Mouse (Mus musculus) embryo, embryonic 10.5 days (tissue): ENCODE measurements around the gene Plod2.
A peak's percentile ranks its signal among the peaks of the same experiment; 100 is the strongest.

Experiments used
- DNase-seq: peaks from one replicate; pipeline ENCODE4 v3.0.0-alpha.2; 2015; ENCODE audit warnings: low spot score

Plod2 gene

DNA sequence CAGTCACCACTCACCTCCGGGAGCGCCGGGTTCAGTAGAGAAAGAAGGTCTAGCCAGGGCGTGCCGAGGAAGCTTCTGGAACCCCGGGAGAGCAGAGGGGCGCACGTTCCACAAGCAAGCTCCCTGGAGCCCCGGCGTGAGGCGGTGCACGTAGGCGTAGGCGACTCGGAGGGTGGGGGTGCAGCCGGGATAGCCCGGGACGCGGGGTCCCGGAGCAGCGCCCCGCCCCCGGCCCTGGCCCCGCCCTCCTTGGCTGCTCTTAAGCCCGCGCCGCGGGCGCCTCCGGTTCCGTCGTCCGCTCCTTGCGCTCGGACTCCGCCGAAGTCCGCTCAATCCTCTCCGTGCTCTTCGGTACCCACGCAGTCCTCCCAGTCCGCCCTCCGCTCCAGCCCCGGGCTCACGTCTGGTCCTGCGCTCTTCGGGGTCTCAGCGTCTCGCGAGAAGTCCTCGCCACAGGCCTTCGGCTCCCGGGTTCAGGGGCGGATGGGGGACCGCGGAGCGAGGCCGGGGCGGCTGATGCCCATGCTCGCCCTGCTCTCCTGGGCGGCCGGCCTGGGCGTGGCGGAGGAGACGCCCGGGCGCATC lies at the start of gene Plod2:
Gene Plod2 (plus strand): TSS at position 247 of the 585 bp plus-strand sequence.
- DNase-seq = peak; percentile 86

DNA sequence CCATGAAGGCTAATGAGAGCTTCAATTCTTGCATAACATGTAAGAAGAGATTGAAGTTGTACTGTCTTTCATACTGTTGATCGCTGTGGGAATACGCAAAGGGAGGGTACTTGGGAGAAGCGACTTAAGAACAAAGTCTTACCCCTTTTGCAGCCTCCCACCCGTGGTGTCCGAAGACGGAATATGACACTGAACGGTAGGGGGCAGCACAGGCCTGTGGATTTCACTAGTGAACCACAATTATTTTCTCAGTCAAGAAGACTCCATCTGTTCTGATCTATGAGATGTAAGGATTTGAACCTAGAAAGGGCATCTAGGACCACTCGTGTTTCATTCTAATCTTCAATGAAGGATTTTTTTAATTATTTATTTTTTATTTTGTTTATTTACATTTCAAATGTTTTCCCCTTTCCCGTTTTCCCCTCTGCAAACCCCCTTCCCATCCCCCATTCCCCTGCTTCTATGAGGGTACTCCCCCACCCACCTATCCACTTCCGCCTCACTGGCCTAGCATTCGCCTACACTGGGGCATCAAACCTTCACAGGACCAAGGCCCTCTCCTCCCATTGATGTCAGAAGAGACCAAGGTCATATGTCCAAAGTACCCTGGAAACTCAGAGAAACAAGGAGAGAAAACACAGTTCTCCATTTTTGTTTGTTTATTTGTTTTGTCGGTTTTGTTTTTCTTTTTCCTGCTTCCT lies 42.2 kb upstream of the Plod2 start:
- DNase-seq = peak; percentile 91

DNA sequence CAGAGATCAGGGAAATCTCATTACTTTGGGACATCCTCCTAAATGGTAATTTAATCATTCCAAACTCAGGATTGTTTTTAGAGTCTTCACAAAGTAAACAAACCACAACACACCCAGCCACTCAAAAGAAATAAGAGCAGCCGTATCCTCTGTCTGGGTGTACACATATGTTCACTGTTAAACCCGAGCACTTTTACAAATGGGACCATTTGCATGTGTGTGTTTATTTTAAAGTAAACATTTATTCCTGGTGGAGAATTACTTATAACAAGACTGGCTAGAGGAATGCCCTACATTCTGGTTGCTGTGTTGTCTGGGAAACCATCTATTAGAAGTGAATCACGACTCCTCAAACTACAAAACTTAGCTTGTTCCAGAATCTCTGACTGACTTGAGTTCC lies 37.8 kb upstream of the Plod2 start:
- no peak for DNase-seq

DNA sequence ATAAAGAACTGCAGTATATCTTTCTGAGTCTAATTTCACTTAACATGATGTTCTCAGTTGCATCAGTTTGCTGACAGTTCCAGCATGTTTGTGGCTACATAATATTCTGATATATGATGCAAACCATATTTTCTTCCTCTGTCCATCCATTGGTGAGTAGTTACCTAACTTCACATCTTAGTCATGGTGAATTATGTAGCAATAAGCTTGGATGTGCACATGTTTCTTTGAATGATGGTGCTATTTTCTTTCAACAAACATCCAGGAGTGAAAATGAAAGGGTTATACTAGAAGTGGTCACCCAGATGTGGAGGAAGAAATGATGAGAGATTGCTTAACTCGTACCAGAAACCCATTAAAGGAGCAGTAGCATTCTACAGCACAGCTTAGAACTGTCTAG lies 37.1 kb upstream of the Plod2 start:
- no peak for DNase-seq

DNA sequence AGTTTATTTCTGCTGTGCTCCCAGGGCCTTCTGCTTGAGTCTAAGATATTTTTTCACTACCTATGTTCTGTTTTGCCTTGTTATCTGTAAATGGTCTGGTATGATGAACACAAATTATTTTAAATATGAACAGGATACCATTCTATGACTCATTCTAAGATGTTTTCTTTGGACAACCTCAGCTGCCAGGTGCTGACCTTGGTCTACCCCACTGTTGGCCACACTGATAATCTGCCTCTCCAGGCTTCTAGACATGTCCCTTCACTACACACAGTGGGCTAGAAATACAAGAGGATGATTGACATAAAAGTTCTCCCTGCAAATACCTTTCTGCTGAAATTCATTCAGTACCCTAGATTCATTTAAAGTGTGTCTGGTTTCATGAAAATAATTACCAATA lies 30.3 kb upstream of the Plod2 start:
- no peak for DNase-seq

DNA sequence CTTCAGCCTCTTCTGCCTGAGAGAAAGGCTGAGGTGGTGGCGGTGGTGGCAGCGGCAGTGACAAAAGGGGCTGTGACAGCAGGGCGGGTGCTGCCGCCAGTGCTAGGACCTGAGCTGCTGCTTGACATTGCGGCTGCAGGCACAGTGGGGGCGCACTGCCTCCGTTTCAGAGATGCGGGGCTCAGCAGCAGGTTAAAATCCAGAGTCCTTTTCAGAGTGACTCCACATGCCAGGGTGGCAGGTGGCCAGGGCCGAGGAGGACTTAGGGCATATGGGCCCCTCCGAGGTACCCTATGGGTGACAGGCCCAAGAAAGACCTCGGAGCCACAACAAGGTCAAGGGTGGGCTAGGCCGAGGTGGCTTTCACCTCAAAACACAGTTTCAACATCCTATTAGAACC lies 25.0 kb upstream of the Plod2 start:
- no peak for DNase-seq

DNA sequence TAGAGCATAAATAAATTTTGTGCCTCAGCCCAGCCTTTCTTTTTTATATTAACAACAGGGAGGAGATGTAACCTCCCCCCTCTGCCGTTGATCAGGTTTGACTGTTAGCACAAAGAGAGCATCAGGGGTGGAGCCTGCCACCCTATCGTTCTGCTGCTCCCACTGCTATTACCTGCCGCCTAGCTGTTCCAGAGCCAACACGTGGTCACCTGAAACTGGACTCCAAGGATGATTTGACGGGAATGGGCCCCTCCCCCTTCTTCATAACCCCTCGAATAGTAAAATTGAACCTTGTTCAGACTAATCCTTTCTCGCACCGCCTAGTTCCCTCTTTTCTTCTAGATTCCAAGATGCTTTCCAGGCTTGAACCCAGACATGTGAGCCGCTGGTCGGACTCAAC lies 21.3 kb upstream of the Plod2 start:
- no peak for DNase-seq

DNA sequence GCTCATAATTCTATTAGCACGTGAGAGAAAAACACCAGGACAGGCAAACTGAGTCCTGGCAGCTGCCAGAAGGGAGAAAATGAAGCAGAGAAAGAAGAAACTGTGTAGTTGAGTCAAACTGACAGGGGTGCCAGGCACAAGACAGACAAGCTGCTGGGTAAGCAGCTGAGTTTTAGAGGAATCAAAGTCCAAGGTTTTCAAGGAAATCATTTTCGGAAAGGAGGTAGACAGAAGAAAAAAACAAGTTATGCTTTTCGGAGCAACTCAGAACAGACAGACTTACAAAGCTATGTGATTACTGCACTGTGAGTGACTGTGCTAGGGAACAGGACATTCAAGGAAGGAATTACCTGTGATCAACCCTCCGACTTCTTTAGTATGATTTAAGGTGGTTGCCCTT lies 17.5 kb upstream of the Plod2 start:
- DNase-seq = no peak

DNA sequence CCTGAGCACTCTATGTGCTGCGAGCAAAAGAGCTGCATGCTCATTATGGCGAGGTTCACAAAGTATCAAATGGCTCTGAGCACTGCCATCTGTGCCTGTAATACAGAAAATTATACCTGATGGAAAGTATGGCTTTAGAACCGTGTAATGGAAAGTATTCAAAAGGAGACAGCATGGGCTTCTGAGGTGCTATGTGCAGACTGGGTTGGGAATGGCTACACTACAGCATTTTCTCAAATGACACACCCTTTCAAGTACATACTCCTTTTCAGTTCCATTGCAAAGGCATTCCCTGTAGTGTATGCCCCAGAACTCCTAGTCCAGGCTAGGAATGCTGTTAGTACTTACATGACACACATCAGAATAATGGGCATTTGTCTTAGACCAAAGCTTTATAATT lies 12.0 kb upstream of the Plod2 start:
- DNase-seq = no peak

DNA sequence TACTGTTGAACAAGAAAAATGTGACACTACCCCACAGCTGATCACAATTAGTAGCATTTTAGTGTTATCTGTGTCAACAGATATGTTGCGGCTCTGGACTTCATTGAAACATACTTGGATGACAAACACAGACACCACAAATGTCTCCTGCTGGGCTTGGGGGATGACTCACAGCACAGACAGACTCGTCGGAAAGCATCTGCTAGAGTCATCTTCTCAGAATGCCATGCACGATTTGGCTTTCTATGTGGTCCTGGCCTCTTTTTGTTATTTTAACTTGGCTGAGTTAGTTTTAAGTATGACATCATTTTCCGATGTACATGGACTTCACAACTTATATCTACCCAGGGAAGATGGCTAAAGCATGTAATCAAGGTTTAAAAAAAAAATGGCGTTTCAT lies 4.3 kb upstream of the Plod2 start:
- DNase-seq = no peak

DNA sequence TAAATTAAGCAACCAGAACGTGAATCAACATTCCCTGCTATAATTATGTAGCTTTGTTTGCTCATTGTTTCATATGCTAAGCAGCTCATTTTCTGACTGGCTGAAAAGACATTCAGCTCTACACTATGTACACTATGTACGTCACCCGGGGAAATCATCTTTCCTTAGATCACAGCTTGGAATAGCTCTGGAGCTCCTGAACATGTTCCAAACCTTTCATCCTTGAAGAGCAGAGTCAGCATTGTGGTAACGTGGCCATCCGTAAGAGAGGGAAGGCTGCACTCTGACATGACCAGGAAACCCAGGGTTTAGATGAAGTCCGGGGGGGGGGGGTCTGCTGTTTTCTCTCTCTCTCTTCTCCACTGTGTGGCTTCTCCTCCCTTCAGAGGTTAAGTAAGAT lies 3.8 kb upstream of the Plod2 start:
- no peak for DNase-seq

DNA sequence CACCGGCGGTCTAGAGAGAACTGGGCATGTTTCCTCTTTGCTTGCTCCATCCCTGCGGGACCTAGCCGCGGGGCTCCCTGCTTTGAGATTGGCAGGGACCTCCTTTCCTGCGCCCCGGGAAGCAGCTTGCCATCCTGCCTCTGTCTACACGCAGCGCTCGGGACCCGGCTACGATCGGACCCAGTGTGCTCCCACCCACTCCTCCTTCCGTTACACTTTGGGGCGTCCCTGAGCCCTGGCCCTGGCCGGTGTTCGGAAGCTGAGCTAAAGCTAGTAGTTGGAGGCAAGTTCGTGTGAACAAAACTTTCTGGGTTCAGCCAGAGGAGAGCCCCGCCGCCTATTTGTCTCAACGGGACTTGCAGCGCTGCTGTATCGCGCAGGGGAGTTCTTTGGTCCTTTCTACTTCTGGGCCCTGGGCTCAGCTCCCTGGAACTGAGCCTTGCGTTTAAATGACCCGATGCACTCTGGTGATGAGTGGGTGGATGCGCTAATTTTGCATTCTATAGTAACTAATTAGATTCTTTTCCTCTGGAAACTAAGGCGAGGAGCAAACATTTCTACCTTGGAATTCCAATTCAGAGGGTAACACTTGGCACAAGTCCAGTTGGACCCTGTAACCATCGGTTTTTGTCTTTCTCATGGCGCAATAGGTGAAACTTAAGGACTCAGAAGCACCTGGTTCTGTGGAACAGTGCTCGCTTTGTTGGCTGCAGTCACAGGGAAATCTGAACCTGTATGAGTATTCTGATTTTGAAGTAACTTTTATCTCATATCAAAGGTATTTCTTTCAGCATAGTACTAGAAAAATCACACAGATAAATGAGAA lies 781 bp downstream of the Plod2 start:
- peak; percentile 75 for DNase-seq

DNA sequence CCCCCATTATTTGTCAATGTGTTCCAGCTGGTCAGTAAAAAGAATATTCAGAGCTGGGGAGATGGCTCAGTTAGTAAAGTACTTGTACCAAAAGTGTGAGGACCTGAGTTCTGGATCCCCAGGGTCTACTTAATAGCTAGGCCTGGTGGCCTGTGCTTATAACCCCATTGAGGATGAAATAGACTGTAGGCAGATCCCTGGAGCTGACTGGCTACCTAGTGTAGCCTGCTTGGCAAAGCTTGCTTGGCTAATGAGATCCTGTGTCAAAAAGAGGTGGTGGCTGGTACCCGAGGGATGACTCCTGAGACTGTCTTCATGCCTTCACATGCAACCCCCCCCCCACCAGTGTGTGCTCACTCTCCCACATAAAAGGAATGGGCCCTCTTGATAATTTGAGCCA lies 2.1 kb downstream of the Plod2 start:
- no peak for DNase-seq

DNA sequence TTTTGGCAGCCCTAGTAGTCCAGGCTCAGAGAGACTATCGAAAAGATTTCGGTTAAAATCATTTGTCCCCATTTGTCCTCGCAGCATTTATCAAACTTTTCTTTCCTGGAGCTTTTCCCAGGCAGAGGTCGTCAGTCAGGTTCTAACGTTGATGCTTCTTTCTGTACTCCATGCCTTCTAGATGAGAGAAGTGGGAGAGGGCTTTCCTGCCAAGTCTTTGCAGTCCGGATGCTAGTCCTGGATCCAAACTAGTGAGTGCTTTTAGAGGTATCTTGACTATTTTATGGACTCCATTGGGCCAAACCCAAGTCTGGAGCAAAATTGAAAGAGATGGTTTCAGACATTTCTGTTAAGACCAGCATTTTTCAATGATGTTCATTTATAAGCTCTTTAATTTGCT lies 3.0 kb downstream of the Plod2 start:
- no peak for DNase-seq

DNA sequence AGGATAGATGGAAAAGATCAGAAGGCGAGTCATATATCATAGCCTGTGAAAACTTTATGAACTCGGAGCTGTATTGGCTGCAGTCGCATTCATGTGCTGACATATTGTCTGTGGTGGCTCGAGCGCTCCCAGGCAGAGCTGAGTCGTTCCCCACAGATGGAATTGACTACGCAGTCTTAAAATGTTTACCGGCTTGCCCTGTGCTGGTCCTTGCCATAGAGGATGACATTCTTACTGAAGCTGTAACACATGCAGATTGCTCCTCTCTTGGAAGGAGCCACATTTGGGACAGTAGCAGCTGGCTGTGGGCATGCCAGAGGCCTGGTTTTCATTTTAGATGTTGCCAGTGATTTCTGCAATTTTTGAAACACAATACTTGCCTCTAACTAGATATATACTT lies 4.4 kb downstream of the Plod2 start:
- DNase-seq = peak; percentile 12

DNA sequence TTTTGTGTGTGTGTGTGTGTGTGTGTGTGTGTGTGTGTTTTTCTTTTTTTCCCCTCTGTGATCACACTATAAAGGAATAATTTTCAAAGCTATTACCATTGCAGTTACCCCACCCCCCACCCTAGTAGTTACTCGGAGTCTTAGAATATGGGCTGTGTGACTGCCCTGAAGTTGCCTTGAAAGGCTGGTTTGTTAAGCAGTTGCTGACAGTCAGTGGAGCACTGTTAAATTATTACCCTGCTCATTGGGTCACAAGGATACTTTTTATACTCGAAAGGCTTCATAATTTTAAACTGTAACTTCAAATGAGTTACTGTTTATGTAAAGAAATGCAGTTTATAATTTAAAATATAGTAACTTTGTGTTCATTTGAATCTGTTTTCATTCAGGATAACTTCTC lies 5.1 kb downstream of the Plod2 start:
- DNase-seq = no peak

DNA sequence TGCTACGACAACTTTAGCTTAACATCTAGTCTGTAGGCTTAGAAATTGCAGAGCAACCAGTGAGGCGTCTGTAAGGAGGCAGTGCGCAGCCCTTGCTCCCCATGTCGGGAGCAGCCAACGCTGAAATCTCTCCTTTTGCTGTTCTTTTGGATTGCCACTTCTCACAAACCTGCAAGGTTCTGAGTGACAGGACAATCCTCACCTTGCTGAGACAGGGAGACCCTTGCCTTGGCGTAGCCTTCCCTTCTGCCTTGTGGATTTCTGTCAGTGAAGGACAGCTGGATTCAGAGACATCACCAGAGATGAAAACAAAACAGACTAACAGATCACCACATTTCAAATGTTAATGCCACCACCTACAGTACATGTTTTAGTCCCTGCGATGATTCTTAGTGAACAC lies 5.8 kb downstream of the Plod2 start:
- no peak for DNase-seq

DNA sequence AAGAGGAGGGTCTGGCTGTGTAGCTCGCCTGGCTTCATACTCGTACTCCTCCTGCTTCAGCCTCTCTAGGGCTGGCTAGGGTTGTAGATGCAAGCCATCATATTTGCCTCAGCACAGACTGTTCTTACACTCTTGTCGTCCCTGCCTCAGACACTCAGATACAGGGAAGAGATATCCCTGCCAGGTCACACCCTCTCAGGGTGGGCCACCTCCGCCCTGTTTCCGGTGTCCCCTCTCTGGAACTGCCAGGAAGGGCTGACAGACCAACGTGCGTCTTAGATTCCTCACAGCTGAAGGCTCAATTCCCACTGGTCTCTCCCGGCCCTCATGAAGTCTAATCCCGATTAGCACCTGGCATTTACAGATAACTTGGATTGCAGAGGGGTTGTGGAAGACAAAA lies 6.6 kb downstream of the Plod2 start:
- no peak for DNase-seq

DNA sequence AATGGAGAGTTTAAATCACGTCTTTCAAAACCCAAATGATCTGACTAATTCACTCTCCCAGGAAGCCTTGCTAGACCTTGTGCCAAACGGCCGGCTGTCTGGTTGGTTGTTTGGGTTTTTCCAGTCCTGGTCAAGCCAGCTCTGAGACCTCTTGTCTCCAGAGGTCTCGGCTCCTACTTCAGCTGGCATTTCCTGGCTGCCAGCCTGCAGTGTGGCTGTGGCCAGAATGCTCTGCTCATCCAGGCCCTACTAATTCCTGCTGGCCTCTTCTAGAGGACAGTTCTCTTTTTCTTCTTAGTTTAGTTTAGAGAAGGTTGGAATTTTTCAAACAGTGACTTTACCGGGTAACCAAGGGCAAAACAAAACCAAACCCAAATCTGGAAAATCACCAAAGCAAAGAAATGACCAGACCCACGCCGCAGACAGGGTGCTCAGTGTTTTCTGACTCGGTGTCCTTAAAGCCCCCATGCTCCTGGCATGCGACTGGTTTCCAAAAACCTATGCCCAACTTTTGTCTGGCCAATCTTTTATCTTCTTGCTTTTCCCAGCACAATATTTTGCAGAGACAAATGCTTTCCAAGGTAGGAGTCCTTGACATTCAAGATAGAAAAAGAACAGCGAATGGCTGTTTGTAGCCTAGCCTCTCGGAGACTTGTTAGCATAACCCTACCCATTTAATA lies 7.9 kb downstream of the Plod2 start:
- DNase-seq = no peak

DNA sequence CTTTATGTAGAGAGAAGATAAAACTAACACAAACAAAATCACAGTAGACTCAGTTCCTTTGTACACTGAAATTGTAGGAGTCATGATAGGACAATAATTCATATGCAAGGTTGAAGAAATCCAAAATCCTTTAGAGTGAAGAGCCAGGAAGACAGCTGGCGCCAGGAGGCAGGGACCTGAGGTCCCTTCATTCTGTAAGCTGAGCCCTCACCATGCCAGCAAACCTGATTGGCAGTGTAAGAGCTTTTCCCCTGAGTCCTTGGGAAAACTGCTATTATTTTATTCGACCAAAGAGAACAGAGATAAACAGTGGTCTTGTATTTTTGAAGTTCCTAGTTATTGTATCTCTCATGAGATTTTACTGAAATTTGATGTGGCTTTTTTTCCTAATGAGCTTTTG lies 9.0 kb downstream of the Plod2 start:
- DNase-seq = no peak

DNA sequence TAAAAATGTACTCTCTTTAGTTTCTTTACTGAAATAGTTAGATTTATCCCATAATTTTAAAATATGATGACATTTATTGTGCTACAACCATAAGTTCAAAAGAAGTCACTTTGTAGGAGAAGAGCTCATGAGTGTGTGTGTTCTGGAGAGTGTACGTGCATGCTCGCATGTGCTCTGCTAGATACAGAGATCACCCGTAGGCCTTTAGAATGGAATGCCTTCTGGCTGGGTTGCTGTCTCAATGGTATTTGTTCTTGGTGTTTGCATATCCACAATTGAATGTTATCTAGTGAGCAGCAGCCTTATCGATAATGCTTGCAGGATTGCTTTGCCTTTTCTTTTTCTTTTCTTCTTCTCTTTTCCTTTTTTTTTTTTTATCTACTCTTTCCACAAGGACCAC lies 9.6 kb downstream of the Plod2 start:
- no peak for DNase-seq

DNA sequence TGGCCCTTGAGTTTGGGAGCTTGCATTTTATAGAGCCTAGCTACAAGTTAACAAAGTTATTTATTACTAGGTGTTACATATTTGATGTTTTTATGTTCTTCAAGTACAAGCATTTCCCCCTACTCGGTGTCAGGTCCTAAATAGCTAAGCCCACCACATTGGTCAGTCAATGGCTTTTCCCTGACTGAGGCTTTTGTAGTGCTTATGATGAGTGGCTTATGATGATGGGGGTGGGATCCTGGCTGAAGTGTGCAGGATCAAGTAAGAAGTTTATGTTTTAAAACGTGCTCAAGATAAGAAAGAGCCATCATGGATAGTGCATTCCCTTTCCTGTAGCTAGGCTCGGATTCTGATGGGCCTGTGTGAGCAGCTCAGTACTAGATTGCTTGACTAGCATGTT lies 10.7 kb downstream of the Plod2 start:
- no peak for DNase-seq
